Mouse (Mus musculus) embryo, embryonic 9.5 days (tissue): ENCODE measurements around the gene Tle4.
A peak's percentile ranks its signal among the peaks of the same experiment; 100 is the strongest.
"Not testable (repeated sequence)": the region's sequence is repeated elsewhere in the genome, so short reads cannot be mapped to it uniquely, and the experiment has no call there.

Source experiments
- DNase-seq: peaks from one replicate; pipeline ENCODE4 v3.0.0-alpha.2; 2017; ENCODE audit errors: extremely low spot score

The Tle4 gene

DNA sequence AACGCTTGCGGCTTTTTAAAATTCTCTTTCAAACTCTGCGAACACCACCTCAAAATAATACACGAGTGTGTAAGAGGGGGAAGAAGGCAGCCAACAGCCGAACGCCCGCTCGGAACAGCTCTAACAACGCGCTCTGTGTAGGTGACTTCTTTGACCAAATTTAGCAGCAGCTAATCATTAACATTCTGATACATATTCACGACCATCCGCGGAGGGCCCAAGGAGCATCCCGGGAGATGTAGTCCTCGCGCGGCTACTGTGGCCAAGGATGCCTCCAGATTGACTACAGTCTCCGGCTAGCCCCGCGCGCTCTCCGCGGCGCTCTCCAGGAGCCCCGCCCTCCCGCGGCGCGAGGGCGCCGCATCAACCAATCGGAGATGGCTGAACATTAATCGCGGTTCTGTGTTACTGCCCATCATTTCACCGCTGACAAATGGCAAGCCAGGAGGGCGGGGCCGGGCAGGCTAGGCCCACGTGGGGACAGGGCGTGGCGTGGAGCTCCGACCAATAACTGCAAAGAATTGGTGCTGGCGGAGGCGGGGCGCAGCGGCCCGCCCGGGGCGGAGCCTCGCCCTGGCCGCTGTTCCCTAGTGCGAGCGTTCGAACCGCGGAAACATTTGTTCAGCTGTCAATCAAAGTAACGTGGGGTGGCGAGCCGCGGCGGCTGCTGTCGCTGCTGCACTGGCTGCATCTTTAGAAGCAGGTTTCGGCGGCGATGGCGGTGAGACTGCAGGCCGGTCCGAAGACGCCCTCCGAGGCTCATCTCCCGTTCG is at the start of gene Tle4:
Gene Tle4, minus strand, starts transcription at position 135 of the 773 bp plus-strand sequence.
- DNase-seq: peak; percentile 100

DNA sequence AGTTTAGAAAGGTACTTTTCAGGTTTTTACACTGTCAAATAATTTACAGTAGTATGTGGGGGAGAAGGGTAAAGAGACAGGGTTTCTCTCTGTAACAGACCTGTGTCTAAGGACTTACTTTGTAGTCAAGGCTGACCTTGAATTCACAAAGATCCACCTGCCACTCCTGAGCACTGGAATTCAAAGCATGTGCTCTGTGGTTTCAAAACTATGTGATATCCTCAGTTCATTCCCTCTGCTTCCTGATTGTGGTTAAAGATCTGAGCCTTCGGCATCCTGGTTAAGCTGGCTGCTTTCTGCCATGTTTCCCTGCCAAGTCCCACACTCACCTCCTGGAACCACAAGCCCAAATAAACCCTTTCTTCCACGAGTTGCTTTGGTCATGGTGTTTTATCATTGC is 47.8 kb upstream of the Tle4 start:
- no peak for DNase-seq

DNA sequence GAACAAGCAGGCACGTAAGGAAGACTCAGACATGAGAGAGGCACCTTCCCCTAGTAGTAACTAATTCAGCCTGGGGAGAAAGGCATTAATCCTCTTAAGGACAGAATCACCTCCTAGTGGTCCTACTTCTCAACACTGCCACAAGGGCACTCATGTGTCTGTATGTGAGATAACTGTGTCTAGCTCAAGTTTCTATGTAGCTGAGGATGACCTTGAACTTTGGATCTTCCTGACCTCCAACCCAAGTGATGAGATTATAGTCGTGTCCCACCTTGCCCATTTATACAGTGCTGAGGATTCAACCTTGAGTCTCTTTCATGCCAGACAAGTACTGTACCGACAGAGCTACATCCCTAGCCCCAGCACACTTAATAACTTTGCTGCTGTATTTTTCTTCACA is 46.9 kb upstream of the Tle4 start:
- no peak for DNase-seq

DNA sequence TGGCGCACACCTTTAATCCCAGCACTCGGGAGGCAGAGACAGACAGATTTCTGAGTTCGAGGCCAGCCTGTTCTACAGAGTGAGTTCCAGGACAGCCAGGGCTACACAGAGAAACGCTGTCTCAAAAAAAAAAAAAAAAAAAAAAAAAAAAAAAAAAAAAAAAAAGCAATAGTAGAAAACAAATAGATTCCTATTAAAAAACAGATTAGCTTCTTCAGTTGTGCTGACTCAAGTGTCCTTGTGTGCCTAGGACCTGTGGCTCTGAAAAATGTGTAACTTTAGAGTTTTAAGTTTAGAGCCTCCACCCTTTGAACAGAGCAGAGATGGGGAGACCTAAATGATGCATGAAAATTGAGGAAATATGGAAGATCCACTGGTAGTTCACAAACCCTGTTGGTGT is 45.2 kb upstream of the Tle4 start:
- not testable (repeated sequence) for DNase-seq

DNA sequence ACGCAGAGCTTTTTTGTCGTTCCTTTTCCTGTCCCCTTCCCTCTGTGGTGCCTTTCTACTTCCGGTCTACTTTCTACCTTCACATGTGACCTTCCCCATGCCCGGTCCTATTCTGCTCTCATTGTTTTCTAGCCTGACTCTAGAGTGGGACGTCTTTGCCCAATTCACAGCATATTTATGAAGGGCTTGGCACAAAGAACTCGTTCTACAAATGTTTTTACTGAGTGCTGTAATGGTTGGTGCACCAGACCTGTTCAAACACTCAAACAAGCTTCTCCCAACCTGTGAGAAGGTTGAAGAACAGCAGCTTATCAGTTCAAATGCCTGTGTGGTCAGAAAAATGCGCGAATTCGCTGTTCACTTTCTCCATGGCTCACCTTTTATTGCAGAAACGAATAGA is 44.8 kb upstream of the Tle4 start:
- DNase-seq: no peak

DNA sequence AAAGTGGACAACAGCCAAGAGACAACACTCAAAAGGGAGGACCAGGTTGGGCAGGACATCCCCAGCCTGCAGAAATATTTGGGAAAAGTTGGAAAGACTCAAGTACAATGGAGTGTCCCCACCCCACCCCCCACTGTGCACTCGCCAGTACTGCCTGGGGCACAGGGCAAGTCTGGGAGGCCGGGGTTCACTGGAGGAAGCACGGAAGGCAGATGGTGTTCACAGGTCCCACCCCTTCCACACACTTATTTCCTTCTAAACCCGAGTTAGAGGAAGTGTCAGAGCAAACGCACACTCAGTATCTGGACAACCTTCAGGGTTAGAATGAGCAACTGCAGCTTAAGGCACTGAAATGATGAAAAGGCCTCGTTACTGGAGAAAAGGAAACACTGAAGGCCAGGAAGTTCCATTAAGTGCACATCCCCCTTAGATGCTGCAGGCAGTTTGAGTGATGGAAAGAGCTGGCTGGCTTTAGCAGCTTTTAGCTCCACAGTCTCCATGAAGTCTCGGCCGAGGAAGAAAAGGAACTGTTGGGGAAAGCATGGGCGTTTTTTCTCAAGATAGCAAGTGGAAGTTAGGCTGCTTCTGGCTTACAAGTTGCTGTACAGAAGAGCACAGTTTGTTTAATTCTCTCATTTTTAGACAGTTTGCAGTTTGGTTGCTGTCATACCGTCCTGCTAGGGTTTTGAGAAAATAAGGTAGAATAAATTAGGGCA is 37.5 kb upstream of the Tle4 start:
- peak; percentile 35 for DNase-seq

DNA sequence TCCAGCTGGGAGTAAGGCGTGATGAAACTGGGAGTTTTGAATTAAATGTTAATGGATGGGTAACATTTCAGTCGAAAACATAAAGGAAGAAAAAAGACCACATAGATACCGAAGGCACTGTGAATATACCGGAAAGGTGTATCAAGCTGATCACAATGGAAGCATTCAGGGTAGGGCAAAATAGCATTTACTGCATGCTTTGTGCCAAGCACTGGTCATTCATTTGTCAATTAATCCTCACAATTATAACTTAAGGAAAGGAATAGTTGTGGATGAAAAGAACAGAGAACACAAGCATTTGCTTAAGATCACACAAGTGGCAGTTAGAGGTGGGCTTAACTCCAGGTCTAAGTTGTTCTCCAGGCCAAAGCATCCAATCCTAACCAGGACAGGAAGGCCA is 25.5 kb upstream of the Tle4 start:
- no peak for DNase-seq

DNA sequence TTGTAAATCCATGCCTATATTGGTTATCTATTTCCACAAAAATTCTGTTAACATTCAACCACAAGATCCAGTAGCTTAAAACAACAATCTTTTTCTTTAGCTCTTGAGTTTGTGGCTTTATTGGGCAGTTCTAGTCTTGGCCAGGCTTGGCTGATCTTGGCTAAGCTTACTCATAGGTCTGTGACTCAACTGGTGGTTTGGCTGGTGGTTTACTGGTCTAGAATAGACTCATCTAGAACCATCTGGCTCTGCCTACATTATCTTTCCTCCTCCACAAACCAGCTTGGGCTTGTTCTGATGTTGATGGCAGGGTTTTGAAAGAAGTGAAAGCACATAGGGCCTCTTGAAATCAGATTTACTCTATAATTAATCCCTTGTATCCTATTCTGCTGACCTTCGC is 22.7 kb upstream of the Tle4 start:
- no peak for DNase-seq

DNA sequence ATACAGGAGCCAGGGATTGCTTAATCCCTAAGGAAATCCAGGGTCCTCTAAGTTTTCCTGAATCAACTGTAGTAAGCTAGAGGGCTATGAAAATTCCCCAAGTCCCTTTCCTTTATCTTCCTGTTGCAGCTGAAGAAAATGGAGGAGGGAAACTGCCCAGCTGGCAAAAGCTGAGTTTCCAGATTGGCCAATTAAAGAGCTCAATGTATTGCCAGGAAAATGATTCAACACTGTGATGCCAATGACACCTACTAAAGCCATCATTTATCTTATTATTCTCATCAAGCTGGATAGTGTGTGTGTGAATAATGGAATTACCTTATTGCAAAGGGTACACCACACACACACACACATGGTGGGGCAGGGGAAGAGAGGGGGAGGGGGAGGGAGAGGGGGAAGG is 22.0 kb upstream of the Tle4 start:
- DNase-seq: no peak

DNA sequence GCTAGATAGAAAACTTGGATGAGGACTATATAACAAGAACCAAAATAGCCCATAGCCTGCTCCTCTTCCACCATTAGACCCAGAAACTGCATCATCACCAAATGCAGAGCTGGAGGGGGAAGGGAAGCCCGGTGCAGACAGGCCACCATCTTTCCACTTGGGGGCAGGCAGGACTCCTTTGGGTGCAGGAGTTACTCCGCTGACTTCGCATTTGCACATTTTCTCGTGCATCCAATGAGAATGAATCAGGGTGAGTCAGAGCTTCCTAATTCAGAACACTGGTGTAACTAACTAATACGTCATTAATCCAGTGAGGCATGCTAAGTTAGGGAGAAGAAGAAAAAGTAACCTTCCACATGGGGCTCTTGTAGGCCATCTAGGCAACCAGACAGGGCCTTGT is 17.0 kb upstream of the Tle4 start:
- DNase-seq: no peak

DNA sequence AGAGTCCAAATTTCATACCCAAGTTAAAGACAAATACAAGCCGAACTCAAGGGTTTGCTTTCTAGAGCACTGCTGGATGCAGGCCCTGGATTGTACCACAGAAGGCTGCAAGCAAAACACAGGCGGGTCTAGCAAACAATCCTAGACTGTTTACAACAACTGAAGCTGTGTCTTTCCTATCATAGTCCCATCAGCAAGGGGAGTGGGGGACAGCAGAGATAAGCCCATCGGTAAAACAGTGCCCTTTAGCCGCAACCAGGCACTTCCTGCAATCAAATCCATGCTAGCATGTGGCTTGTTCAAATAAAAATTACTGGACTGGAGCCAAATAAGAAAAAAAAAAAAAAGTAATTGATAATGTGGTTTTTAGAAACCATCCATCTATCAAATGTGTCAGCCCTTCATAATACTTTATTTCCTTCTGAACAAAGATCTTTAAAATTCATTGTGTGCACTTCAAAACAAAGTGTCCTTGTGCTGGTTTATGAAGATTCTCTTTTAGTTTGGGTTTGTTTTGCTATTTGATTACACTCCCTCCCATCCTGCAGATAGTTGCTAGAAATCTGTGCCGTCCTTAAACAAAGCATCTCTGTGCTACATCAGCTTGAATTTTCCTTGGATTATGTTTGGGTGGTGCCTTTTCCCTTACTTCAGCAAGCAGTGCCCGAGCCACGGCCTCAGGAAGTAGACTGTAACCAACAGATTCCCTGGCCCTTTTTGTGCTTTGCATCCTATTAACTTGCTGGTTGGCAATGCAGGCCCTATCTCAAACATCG is 12.9 kb upstream of the Tle4 start:
- no peak for DNase-seq

DNA sequence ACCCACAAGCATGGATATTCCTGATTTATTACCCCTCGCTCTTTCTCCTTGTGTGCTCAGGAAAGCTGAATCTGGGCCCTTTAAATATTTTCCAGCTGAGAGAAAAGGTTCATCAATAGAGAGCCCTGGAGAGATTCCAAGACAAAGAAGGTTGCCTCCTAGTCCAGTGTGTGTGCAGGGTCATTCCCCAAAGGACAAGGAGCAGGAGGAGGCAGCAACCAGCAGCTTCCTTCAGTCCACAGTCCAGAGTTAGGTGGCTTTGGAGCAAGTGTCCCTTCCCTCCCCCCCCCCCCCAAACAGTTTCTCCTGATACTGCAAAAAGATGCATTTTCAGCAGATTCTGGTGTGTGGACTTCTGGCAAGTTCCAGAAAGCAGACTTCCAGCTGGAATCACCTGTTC is 3.0 kb upstream of the Tle4 start:
- no peak for DNase-seq

DNA sequence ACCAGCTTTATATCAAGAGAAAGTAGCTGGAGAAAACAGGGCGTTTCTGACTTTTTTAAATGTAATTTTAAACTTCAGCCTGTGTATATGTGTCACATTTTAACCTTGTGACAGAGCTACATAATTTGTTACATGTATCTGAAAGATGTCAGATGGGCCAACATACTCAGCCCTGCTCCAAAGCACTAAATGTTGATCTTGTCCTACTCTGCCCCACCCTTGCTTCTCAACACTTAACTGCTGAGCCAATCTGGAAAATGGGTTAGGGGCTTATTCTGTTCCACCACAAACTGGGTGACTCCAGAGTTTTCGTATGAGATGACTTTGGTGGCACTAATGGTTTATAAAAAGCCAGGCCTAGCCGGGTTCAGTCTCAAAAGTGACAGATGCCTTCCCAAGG is 2.5 kb upstream of the Tle4 start:
- DNase-seq: no peak

DNA sequence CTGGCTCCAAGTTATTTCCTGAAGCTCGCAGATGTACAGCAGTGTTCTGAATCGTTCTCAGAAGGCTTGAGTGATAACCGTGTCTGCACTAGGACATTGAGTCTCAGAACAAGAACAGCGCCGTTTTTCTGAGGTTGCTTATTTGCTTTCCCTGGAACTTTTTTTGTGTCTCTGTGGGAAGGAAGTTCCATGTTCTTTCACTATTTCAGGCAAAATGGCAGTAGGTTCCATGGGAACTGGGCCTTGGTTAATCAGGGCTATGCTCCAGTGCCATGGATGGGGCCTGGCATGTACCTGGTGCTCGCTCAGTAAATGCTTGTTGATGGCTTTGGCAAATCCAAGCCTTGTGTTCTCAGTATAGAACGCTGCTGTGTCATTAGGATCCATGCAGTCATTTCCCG is 2.0 kb upstream of the Tle4 start:
- peak; percentile 16 for DNase-seq

DNA sequence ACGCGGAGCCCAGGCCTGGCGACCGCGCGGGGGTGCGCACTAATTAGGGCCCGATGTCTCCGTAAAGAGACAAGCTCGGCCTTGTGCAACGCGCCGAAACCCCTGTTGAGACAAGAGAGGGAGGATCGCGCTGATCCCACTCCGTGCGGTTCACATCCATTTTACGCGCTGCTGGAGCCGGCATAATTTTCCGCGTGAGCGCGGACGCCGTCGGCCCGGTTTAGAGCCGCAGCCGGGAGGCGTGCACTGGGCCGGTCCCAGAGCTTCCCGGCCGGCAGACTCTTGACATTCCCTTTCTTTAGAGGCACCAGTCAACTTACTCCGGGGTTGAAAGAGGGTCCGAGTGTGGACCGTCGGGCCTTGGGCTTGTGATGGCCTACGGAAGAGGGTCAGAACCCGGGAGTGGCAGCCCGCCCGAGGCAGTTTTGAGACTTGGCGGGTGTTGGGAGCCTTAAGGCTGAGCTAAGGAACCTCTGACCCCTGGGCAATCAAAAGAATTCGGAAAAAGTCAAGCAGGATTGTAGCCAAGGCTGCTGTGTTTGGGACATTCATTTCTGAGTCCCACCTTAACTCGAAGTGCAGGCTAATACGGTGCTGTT is 938 bp upstream of the Tle4 start:
- DNase-seq: no peak

DNA sequence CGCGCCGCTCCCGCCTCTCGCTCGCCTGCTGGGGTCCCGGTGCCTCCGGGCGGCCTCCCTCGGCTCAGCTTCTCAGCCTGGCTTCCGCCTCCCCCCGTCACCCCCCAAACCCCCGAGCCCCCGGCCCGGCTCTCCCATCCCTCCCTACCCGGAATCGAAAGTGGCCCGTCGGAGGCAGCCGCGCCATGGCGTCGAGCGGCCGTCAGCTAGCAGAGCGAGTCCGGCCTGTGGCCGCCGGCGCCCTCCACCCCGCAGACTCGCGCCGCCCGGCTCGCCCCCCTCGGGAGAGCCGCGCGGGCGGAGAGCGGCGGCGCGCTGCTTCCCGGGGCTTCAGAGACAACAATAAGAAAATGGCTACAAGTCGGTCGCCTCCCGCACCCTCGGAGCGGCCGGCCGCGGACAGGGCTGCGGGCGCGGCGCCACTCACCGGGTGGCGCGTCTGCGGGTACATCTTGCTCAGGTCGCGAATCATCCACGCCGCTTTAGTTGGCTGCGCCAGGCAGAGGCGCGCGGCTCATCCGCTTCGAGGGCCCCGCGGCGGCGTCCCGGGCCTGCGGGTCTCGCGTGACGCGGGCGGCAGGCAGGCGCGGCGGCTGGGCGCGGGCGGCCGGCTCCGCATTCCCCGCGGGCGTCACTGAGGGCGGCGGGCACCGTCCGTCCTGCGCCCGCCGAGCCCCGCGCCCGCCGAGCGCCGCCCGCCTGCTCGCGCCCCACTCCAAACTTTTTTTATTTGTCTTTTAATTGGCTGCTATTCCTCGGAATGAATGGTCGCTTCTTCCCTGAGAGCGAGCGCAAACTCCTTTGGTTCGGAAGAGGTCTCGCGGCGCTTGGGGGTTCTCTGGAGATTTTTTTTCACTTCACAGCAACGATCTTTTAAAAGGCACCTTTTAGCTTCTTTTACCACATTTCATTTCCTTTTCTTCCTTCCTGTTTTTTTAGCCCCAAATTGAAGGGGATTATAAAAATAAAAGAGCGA is 622 bp downstream of the Tle4 start:
- DNase-seq: peak; percentile 65

DNA sequence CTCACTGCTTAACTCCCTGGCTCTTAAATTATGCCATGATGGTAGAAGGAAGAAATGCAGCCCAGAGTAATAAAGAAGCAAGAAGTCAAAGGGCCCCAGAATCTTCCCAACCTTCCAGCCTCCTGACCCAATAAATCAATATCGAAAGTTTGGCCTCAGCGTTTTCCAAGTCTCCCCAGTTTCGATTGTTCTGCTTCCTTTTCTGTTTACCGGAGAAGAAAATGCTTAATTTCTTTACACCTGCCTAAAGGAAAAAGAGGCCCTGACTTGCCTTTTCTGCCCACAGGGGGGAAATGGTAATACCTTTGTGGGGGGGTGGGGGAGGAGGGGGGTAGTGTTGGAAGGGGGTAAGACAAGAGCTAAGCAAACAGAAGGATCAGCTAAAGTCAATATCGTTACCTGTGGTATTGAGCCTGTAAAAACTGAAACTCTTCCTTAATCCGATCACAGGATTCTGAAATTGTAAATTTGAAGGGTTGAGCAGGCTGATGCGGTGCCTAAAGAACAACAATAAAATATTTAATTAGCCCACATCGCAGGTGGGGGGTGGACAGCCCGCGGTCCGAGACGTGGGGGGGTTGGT is 1.4 kb downstream of the Tle4 start:
- peak; percentile 19 for DNase-seq

DNA sequence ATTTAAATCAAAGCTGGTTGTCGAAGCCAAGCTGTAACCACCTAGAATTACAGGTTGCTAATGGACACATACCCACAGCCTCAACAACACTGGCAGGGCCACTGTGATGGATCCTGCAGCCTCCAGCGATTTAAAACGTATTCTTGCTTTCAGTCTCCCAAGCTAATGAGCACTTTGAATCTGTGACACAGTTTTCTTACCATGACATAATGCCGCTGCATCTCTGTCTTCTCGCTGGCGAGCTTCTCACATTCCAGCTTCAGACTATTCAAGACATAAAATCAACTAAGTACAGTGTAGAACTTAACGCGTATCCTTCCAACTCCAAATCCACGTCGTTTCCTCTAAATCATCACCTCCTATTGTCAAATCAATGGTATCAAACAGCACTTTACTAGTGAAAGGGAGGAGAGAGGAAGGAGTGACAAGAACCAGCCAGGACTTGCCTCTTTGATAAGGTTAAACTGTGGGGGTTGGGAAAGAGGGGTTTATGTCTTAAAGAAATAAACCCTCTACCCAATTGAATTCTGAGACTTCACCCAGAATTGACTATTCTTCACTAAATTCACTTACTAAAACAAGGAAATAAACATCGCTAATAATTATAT is 2.4 kb downstream of the Tle4 start:
- DNase-seq: peak; percentile 35

DNA sequence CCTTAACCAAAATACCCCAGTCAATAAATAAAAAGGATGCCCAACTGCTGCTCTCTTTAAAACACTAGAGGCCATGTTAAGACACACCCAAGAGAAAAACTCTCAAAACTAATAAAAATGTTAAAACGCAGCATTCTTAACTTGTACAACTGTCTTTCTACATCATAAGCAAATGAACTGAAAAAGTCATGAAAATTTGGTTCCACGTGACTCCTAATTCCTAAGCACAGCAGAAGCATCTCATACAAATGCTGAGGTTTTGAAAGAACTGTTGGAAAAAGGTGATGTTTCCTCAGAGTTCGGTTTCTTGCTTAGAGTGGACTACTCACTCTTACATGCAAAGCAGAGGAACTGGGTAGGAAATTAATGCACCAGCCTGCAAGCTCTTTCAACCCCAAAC is 3.3 kb downstream of the Tle4 start:
- DNase-seq: no peak

DNA sequence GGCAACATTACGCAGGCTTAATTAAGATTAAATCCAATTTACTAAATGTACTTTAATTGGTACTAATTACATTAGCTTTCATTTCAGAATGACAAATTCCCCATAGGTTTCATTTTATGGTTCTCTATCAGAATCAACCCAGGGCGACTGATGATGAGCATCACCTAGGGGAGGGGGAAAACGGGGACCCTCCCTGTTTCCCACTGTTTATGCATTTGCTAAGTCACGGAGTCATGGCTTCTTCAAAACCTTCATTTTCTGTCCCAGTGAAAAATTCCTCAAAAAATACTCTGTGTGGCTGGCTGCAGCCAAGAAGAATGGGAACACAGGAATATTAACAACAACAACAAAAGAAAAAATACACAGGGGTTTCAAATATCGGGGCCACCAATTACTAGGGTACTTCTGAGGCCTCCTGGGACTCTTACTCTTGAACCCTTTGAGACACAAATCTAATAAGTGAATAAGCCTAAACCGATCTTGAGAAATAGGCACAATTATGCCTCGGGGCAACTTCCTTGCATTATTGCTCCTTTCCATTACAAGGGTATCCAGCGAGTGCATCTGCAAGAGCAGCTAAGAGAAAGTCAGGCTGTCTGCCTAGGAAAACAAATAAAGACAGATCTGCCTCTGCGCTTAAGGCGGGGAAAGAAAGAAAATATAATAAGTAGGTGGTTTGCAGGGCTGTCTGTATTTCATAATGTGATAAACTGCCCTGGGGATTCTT is 5.9 kb downstream of the Tle4 start:
- no peak for DNase-seq
